Mouse (Mus musculus): Measurements from ENCODE around the gene Cnot10.

Gene Cnot10

GRCm38 (mm10) chr9:114573528-114573927 is 66.5 kb downstream of the Cnot10 start:
- no peak for DNase-seq

GRCm38 (mm10) chr9:114568682-114569474 is 71.1 kb downstream of the Cnot10 start:
- no peak for DNase-seq

- DNase-seq: no peak
These were observed 75.3 kb downstream of the Cnot10 start for GRCm38 (mm10) chr9:114564667-114565066.

- no peak for DNase-seq
These were observed 76.0 kb downstream of the Cnot10 start, which contains the start of gene Trim71 for GRCm38 (mm10) chr9:114563761-114564606. TSS of gene Trim71 (minus strand) at chr9:114564369.

- DNase-seq: no peak
These were observed 76.8 kb downstream of the Cnot10 start for GRCm38 (mm10) chr9:114562919-114563751.

GRCm38 (mm10) chr9:114562031-114562918 is 77.7 kb downstream of the Cnot10 start:
- no peak for DNase-seq

- no peak for DNase-seq
These were observed 78.4 kb downstream of the Cnot10 start for GRCm38 (mm10) chr9:114561671-114561971.

- no peak for DNase-seq
These were observed 79.0 kb downstream of the Cnot10 start for GRCm38 (mm10) chr9:114560771-114561670.

GRCm38 (mm10) chr9:114560141-114560540 is 79.8 kb downstream of the Cnot10 start:
- no peak for DNase-seq

GRCm38 (mm10) chr9:114557086-114557485 is 82.9 kb downstream of the Cnot10 start:
- DNase-seq: no peak

- DNase-seq: no peak
These were observed 83.6 kb downstream of the Cnot10 start for GRCm38 (mm10) chr9:114556276-114556855.

GRCm38 (mm10) chr9:114554355-114554979 is 85.5 kb downstream of the Cnot10 start:
- DNase-seq: peak in 1 of 2 experiments; percentile 29

- no peak for DNase-seq
These were observed 86.2 kb downstream of the Cnot10 start for GRCm38 (mm10) chr9:114553828-114554227.

GRCm38 (mm10) chr9:114550033-114550432 is 90.0 kb downstream of the Cnot10 start:
- no peak for DNase-seq

GRCm38 (mm10) chr9:114549117-114549516 is 90.9 kb downstream of the Cnot10 start:
- DNase-seq: no peak

GRCm38 (mm10) chr9:114548496-114548895 is 91.5 kb downstream of the Cnot10 start:
- DNase-seq: no peak

GRCm38 (mm10) chr9:114547643-114548077 is 92.3 kb downstream of the Cnot10 start:
- no peak for DNase-seq

GRCm38 (mm10) chr9:114546765-114547164 is 93.2 kb downstream of the Cnot10 start:
- no peak for DNase-seq

- DNase-seq: peak; percentile 50 to 60
These were observed 95.1 kb downstream of the Cnot10 start for GRCm38 (mm10) chr9:114544754-114545393.

Measured in cerebellum, postnatal 14 days (tissue).